Mouse (Mus musculus) left cerebral cortex, adult 18-20 months (tissue): Measurements from ENCODE around the gene Hes5. TPM values are rescaled to one million over a fixed set of nuclear protein-coding genes. Genes with fewer than 3 reads are reported as not detected.

Experiments
- DNase-seq, 2 experiments: peaks; one replicate each; pipeline ENCODE4 v3.0.0; 2021 to 2022; ENCODE audit warnings: low spot score in 2 of 2, mixed read lengths in 1 of 2
- long read RNA-seq, 2 experiments: library from polyadenylated mRNA; stranded (forward); transcript quantifications; one replicate each; pipeline ENCODE4 v2.0.0; 2021
- total RNA-seq, 2 experiments: library from RNA; stranded (reverse); gene quantifications; 2 replicates each; pipeline ENCODE4 v1.2.3; 2021

Gene Hes5
- total RNA-seq = 10 to 100 TPM; 35.7 to 36.1 TPM
- long read RNA-seq, experiment 1, transcript Hes5-201 (3 exons, 1,273 nt) = major isoform, 12 of 15 reads
- long read RNA-seq, experiment 1, partial matches to known transcripts = 1 of 15 reads
- long read RNA-seq, experiment 1, other reads (novel, unspliced or antisense) = 2 of 15 reads
- long read RNA-seq, experiment 2, transcript Hes5-201 (3 exons, 1,273 nt) = major isoform, 12 of 20 reads
- long read RNA-seq, experiment 2, partial matches to known transcripts = 2 of 20 reads
- long read RNA-seq, experiment 2, other reads (novel, unspliced or antisense) = 6 of 20 reads

DNA sequence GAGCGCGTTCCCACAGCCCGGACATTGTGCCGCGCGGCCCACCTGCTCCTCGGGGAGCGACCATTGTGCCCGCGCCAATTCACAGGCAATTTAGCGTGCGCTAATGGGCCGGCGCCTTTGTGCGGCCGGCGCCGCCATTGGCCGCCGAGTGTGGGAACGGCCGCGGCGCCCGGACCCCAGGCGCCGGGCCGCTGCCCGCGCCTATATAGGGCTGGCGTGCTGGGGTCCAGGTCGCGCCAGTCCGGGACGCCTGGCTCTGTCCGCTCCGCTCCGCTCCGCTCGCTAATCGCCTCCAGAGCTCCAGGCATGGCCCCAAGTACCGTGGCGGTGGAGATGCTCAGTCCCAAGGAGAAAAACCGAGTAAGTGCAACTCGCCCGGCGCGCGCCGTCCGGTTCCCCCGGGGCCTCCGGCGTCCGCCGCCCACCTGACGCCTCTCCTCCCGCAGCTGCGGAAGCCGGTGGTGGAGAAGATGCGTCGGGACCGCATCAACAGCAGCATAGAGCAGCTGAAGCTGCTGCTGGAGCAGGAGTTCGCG is at the start of gene Hes5:
TSS of gene Hes5 (plus strand) at position 234 of the 536 bp plus-strand sequence.
- DNase-seq = peak; percentile 56 to 63

DNA sequence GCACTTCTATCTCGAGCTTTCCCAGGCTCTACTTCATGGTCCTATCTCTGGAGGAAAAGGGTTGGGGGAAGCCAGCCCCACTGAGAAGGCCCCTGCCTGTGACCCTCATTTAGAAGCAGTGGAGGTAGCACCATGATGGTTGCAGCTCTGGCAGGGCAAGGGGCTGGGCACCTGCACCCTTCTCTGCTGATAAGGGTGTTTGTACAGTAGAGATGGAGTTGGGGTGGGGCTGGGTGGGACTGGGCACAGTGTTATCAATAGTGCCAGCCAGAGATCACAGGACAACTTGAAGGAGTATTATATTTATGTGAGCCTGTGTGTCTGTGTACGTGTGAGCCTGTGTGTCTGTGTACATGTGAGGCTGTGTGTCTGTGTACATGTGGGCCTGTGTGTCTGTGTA is 49.1 kb upstream of the Hes5 start:
- DNase-seq = no peak

DNA sequence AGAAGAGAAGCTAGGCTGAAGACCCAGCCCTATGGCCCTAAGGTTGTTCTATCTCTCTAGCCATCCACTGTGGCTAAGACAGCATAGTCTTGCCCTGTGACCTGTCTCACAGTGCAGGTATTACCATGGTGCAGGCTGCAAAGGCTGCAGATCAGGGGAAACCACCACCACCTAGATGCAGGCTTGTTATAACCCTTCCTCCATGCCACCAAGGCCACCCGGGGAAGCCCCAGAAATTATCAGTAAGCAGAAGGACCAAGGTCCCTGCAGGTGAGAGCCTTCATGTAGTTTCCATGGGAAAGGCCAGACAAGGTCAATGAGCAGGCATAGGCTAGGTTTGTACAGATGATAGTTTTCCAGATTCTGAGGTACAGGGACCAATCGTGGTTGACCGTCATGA is 46.9 kb upstream of the Hes5 start:
- no peak for DNase-seq

DNA sequence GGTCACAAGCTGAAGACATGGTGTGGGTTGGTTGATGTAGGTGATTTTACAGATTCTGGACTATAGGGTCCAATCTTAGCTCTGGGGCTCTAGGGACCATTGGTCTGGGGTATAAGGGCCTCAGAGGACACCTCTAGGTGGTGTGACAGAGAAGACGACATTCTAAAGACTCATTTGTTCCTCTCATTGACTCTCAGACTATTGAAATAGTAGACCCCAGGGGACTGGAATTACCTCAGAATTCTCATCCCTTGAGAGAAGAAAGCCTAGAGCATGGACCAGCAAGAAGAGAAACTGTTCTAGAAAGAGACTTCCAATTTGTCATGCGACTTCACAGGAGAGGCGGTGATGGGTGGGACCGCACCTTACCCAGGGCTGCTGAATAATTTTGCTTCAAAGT is 46.5 kb upstream of the Hes5 start:
- DNase-seq = no peak

DNA sequence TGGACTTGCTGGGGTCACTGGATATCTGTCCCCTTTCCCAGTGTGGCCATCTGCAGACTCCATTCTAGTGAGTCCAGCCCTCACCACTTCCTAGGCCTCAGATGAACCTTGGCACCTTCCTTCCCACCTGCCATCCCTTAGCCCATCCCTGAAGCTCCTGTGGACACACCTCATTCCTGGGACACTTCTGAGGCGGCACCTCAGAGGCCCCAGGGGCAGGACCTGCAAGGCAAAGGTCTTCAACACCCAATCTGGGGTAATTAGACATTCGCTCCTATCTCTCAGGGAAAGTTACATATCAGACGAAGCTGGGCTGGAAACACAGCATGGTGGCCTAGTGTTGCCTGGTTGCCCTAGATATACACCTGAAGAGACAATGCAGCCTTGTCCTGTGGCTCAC is 46.0 kb upstream of the Hes5 start:
- no peak for DNase-seq

DNA sequence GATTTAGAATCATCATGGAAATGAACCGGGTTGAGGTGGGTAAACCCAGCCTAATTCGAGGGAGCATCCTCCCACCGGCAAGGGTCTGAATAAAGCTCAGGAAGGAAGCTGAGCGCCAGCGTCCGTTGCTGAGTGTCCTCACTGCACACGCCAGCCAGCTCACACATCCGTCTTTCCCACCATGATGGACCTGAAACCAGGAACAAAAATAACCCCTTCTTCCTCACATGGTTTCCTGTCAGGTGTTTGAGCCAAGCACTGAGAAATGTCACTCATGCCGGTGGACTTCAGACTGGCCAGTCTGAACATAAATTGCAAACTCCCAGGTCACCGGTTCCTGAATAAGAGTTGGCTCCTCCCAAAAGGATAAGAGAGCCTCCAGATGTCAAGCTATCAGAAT is 45.4 kb upstream of the Hes5 start:
- no peak for DNase-seq

DNA sequence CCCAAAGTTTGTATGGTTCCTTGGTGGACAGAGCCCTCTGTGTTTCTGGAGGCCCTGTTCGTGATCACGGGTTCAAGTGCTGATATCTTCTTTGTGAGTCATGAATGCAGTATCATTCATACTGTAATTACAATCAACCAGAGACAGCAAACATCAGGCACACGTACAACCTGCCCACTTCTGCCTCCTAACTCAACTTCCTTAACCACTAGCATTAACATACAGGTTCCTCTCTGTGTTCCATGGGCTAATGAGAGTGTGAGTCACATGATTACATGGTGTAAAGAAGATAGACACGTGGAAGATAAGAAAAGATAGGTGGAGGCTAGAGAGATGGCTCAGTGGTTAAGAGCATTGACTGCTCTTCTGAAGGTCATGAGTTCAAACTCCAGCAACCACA is 44.1 kb upstream of the Hes5 start:
- DNase-seq = no peak

DNA sequence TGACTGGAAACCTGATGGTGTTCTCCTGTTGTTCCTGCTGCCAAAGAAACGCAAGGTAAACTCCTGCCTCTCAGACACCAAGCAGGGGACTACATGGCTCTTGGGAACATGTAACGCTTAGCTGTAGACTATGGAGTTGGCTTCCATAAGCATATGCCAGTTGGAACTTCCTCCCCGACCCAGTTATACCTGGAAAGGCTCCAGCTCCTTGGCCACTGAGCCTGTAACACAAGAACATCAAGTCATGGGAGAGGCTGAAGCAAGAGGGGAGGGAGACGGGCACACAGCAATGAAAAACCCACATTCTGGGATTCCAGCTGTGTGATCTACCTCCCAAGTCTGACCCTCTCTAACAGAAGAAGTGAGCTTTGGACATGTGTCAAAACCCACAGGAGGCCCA is 38.4 kb upstream of the Hes5 start:
- no peak for DNase-seq

DNA sequence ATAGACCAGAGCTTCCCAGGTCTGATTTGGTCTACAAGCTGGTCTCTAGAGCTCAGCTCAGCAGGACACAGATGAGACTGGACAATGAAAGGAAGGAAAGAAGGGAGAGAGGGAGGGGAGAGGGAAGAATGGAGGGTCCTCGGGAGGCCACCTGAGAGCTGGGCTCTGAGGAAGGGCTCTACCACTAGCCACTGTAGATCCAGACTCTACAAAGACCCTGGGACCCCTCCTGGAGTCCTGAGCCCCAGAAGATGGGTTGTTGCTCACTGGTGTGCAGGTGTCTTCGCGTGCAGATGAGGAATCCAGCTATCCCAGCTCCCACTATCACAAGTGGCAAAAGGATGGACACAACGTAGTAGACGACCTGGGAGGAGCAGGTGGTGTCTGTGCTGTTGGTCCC is 37.8 kb upstream of the Hes5 start:
- DNase-seq = no peak

DNA sequence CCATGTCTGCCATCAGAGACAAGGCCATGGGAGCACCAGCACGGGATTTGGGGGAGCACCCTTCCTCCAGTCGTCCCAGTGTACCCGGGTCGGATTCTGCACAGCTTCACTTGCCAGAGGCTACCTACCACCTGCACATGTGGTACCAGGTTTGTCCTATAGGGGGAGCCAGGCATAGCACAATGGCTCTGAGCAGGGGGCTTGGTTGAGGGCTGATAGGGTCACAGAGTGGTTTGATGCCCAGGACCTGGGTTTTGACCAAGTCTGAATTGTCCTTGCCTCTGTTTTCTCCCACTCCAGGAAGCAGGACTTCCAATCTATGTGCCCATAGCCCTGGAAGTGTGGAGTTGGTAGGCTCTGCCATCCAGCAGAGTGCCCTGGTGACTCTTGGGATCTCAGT is 35.3 kb upstream of the Hes5 start:
- no peak for DNase-seq

DNA sequence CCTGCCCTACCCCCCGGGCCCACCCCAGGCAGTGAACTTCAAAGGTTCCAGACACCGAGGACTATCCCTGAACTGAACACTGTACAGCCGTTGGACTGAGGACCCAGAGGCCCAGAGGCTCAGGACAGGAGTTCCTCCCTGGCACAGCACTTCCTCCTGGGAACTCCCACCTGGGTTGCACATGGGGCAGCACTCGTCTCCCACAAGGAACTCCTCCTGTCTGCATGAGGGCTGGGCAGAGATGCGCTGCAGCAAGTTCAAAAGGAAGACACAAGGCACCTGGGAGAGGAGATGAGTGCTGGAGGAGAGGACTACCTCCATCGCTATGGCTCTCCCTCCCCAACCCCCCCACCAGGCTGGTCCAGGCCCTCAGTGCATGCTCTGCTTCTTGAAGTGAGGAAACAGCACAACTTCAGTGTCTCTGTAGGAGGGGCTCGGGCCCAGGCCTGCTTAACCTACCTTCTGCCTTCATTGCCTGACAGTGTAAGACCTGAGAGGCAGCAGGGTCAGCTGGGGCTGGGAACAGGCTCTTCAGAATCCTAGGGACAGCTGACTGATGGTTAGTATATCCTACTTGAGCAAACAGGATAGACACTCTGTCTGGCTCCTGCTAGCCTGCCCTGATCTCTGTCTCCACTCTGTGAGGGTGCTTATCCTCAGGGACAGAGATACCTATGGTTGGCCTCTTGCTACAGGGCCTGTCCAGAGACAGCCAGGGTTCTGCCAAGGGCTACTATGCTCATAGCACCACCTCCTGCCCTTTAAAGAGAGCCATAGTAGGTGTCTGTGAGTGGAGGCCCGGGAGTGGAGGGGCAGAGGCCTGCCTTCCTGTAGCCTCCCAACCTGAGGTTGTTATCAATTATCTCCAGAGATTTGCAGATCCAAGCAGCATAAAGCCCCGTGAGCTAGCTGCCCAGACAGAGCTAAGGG is 33.5 kb upstream of the Hes5 start:
- DNase-seq = no peak

DNA sequence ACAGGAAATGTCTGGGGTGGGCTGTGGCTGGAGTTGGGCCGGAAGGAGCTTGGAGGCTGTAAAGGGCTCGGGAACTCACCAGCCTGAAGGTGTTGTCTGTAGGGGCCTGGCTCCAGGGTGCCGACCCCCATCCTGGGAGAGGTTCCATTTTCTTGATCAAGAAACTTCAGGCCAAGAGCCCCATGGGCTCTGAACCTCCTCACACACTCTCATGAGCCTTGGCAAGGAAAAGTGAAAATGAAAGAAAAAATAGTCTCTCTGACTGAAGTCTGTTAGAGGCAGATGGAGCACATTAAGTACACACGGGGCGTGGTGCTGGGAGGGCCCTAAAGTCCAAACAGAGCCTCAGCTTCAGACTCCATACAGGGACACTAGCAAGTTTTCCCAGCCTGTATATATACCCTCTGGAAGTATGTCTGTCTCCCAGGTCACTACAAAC is 32.8 kb upstream of the Hes5 start:
- DNase-seq = no peak

DNA sequence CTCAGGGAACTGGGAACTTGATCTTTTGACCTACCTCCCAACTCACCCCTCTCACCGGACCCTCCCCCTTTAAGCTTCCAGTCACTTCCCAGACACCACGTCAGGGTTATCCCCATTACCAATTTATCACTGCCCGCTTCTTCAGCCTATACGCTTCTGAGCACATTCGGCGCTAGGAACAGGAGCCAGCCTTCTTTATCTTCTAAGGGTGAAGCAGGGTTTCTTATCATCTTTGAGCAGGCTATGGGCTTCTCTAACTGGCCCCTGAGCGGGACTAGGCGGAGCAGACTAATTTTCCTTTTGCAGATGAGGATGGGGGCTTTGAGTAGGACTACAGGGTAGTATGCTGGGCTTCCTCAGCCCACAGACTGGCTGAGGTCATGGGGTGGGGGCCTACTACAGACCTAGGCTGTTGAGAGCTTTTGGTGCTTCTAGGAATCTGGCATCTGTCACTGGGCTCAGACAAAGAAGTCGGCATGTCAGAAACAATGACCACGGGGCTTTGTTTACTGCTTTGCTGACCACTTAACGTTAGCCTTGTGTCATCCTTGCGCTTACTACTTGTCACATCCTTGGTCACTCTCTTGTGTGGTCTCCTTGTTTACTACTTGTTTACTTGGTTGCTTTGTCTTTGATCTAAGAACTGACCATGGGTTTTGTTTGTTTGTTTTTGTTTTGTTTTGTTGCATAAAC is 32.2 kb upstream of the Hes5 start, which contains the start of gene Tnfrsf14:
TSS of gene Tnfrsf14 (minus strand) at position 169 of the 693 bp plus-strand sequence.
- no peak for DNase-seq

DNA sequence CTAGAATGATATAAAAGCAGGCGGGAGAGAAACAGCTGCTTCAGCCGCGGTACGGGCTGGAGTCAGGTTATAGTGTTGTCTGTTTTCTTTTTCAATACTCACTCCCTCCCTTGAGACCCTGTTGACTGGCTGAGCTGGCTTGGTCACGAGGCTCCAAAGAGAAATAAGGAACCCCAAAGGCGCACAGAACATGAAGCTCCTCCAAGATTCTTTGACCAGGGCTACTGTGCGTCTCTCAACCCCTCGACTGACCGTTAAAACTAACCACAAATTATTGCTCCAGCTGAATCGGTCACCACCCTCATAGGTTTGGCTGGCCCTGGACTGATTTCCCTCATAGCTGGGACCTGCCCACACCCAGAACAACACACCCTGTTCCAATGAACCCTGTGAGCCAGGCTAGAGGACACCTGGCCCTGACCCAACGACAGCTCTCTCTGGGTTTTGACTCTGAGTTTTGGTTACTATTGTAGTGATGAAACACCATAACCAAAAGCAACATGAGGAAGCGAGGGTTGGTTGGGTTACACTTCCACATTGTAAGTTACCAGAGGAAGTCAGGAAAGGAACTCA is 31.5 kb upstream of the Hes5 start:
- no peak for DNase-seq

DNA sequence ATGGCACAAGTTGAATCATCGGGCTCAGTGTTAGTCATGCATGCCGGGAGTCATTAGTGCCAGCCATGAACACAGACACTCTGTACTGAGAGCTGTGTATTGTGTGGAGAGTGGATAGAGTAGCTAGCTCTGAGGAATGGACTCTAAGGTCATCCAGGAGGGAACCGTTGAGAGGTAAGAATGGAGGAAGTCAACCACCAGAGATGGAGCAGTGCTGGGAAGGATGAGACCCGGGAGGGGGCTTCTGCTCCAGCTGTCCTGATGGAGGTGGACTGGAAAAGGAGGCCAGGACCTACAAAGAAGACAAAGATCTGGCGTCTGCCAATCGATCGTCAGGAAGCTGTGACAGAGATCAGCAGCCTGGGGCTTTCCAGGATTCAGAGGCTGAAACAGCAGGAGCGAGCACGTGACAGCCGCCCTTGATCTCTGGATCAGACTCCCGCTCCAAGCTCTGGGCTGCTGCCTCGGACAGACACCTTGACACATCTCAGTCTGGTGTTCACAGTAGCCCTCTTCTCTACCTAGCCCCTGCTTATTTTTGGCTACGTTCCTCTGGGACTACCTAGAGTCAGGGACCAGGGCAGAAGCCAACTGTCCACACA is 27.3 kb upstream of the Hes5 start:
- DNase-seq = no peak

DNA sequence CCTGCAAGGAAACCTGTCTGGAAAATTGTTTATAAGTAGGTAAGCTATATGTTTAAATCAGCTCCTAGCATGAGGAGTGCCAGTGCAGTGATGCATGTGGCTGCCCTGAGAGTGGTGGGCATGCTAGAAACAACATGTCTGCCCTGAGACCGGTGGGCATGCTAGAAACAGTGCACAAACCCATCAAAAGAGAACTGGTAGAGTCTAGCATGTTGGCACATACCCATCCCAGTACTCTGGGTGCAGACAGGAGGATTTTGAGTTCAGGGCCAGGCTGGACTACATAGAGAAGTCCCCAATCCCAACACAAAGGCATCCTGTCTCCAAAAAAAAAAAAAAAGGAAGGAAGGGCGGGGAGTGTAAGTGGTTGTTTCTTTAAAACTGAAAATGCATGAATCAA is 25.9 kb upstream of the Hes5 start:
- DNase-seq = no peak

DNA sequence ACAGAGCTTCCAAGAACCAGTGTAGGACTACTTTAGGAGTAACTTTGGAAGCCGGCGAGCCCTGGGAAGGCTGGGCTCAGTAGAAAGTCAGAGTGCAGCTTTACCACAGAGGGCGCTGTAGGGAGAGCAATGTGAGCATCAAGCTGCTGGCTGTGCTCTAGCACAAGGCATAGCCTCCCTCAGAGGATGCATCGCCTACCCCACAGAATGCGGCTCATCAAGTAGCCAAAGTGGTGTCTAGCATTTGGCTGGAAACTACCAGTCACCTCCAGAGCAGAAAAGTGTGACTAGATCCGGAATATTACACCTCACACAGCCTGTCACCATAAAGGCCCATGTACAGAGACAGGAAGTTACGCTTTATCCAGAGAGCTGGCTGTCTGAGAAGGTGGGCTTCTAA is 24.9 kb upstream of the Hes5 start:
- no peak for DNase-seq

DNA sequence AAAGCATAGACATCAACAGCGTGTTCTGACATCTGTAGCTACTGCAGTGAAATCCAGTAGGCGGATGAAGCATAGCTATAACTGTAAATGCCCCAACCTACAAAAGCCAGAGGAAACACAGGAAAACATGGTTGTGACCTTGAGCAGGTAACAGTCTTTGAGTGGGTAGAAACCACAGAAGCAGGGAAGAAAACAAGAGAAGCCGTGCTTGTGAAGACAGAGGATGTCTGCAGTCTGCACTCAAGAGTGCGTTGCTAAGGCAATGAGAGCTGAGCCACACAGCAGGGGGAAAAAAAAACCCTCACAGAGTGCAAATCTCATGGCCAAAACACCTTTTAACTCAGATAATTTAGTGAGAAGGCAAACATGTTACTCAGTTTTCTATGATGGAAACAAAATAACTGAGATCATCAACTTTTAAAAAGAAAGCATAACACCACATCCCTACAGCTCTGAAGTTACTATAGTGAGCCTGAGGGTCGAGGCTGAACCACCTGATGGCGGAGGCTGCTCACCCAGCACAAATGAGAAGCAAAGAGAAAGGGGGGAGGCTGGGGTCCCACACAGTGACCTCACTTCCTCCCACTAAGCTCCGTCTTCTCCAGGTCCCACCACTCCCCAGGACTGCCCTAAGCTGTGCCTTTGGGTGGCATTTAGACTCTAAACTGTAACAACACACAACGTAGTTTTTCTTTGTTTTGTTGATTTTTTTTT is 24.0 kb upstream of the Hes5 start:
- no peak for DNase-seq

DNA sequence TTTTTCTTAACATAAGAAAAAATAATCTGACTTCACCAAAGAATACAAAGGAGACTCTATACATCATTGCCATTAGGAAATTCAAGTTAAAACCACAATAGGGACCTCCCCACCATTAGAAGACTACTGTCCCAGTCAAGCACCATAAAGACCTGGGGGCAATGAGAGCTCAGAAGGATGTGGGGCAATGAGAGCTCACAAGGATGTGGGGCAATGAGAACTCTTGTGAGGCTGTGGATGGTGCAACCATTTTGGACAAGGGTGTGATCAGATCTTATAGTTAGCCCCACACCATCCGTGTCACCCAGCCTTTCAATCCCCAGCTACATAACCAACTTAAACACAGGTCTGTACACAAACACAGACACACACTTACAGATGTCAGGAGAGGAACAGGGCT is 23.0 kb upstream of the Hes5 start:
- no peak for DNase-seq

DNA sequence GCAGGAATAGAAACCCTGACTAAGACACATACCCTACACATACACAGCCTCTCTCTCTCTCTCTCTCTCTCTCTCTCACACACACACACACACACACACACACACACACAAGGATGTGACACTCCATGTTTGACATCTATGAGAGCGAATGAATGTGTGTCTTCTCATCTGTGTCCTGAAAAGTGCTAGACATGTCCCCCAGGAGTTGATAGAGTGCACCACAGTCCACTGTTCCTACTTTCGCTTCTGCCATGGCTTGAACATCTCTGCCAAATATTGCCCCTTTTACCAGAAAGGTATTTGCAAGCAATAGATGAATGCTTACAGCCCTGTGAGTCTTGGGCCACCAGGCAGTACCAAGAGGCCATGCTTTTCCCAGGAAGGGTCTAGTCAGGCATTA is 20.6 kb upstream of the Hes5 start:
- no peak for DNase-seq
